Mouse (Mus musculus) bone marrow, adult 2 months (tissue): ENCODE data around the gene Btn1a1.

Experiments used
- CTCF ChIP-seq: fragments of 200-500 bp; IDR thresholded peaks from 2 replicates; pipeline ENCODE4 v1.5.1; 2011; ENCODE audit warnings: low read length, control low read depth; ENCODE audit not compliant: control insufficient read depth, insufficient read depth
- POLR2A ChIP-seq: fragments of 200-500 bp; IDR thresholded peaks from 2 replicates; pipeline ENCODE4 v1.6.1; 2011; ENCODE audit warnings: low read depth, mild to moderate bottlenecking, control low read depth, low read length, borderline replicate concordance; ENCODE audit not compliant: control insufficient read depth

DNA sequence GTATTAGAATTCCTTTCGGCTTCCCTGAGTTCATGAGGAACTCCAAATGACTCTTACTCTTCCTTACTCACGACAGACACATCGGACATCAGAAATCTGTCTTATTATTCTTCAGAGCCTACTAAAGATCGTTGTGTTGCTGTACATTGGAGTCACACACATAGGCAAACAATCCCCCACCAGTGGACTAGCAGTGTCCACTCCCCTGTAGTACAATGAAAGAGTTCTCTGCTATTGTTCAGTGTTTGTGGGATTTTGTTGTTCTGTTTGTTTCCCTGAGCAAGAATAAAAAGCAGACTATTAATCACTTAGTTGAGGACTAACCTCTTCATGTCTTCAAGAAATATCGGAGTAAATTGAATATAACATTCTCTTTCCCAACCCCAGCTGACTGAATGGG lies 31.9 kb downstream of the Btn1a1 start:
- TF ChIP-seq CTCF (no peak), POLR2A (no peak)
